Mouse (Mus musculus) liver, embryonic 14.5 days (tissue): ENCODE data around the gene Phka2. TPM values are rescaled to one million over a fixed set of nuclear protein-coding genes. Genes with fewer than 3 reads are reported as not detected.

Experiments
- ATAC-seq: fragments of 200-750 bp; cut with Nextera tagmentation; 2 replicates; pipeline ENCODE4 v1.8.0; 2017; ENCODE audit warnings: moderate number of reproducible peaks, mild to moderate bottlenecking, moderate library complexity; ENCODE audit not compliant: insufficient read depth
- DNase-seq, 3 experiments: peaks; one replicate each; pipeline ENCODE4 v3.0.0-alpha.2; 2012 to 2013; ENCODE audit warnings: low read depth in 3 of 3, low spot score in 3 of 3
- H3K27ac ChIP-seq: fragments of 300-500 bp; sonication (generic); 2 replicates; pipeline ENCODE4 v1.5.1; 2014; ENCODE audit warnings: moderate library complexity, mild to moderate bottlenecking, control low read depth, inconsistent platforms
- H3K27me3 ChIP-seq: fragments of 300-500 bp; sonication (generic); 2 replicates; pipeline ENCODE4 v1.6.1; 2014; ENCODE audit warnings: mild to moderate bottlenecking, low read length, moderate library complexity; ENCODE audit not compliant: control insufficient read depth, insufficient read depth
- H3K36me3 ChIP-seq: fragments of 300-500 bp; sonication (generic); replicated peaks from 2 replicates; pipeline ENCODE4 v1.6.1; 2014; ENCODE audit warnings: low read depth; ENCODE audit not compliant: control insufficient read depth, insufficient read depth
- H3K4me1 ChIP-seq, 2 experiments: fragments of 200-500 bp in 1 of 2; fragments of 300-500 bp in 1 of 2; sonication (generic) in 1 of 2; replicated peaks; 2 replicates each; pipeline ENCODE4 v1.6.1; 2012 to 2014; ENCODE audit warnings: antibody characterized with exemption in 1 of 2, inconsistent platforms in 1 of 2, low read length in 1 of 2; ENCODE audit not compliant: control insufficient read depth in 2 of 2, insufficient read depth in 2 of 2
- H3K4me2 ChIP-seq: fragments of 300-500 bp; sonication (generic); 2 replicates; pipeline ENCODE4 v1.6.1; 2014; ENCODE audit warnings: low read depth, mild to moderate bottlenecking, control low read depth, moderate library complexity
- H3K4me3 ChIP-seq, 2 experiments: fragments of 200-500 bp in 1 of 2; fragments of 300-500 bp in 1 of 2; sonication (generic) in 1 of 2; 2 replicates each; pipeline ENCODE4 v1.5.1; 2012 to 2014; ENCODE audit warnings: low read depth in 2 of 2, low read length in 2 of 2, mild to moderate bottlenecking in 2 of 2, control low read depth in 1 of 2, inconsistent platforms in 1 of 2, moderate library complexity in 1 of 2; ENCODE audit not compliant: insufficient read depth in 1 of 2
- H3K9ac ChIP-seq: fragments of 300-500 bp; sonication (generic); replicated peaks from 2 replicates; pipeline ENCODE4 v1.6.1; 2014; ENCODE audit warnings: mild to moderate bottlenecking, control low read depth, moderate library complexity
- H3K9me3 ChIP-seq: fragments of 300-500 bp; sonication (generic); 2 replicates; pipeline ENCODE4 v1.6.1; 2016; ENCODE audit warnings: low read length, mixed read lengths; ENCODE audit not compliant: control insufficient read depth
- CTCF ChIP-seq: IDR thresholded peaks from 2 replicates; pipeline ENCODE4 v1.5.1; 2016; ENCODE audit warnings: antibody characterized with exemption, low read depth, control low read depth
- EP300 ChIP-seq: IDR thresholded peaks from 2 replicates; pipeline ENCODE4 v1.6.1; 2016; ENCODE audit warnings: antibody characterized with exemption, low read depth
- WGBS: fragments of 180-500 bp; shearing (Covaris S2); extraction: QIAGEN DNeasy Blood & Tissue Kit; methylation state at CpG from one replicate; pipeline ENCODE4 v1.1.7; 2014; ENCODE audit not compliant: insufficient replicate concordance; 5-methylcytosine and 5-hydroxymethylcytosine counted together
- polyA plus RNA-seq, 2 experiments: library from polyadenylated mRNA; depleted of rRNA in 1 of 2; stranded (reverse) in 1 of 2; unstranded in 1 of 2; fragments of >200 nt; fragmentation: Nextera tagmentation in 1 of 2; extraction: Ambion mirVana in 1 of 2; gene quantifications; 2 replicates each; pipeline versions ENCODE4 v1.2.1 to v1.2.3; 2012 to 2014

Gene Phka2
- polyA plus RNA-seq, 2 experiments: 8.7 to 10.0 TPM

- no peak overlapping the region for H3K4me3 ChIP-seq
- H3K27ac ChIP-seq: no peak overlapping the region
- WGBS: 64% methylated on average over 5 of the region's 5 CpGs
- TF ChIP-seq CTCF: no peak
- TF ChIP-seq EP300: no peak
- H3K4me1 ChIP-seq: no peaks in the 10 kb centered on the region
- no peaks in the 10 kb centered on the region for H3K27me3 ChIP-seq
- H3K9ac ChIP-seq: no peak overlapping the region
- H3K36me3 ChIP-seq: no peaks in the 10 kb centered on the region
- H3K4me2 ChIP-seq: no peak overlapping the region
- no peak for DNase-seq
- no peak for ATAC-seq
- H3K9me3 ChIP-seq: no peaks in the 10 kb centered on the region
These were observed 81.6 kb downstream of the Phka2 start for GRCm38 (mm10) chrX:160583589-160583988.

GRCm38 (mm10) chrX:160584148-160584838, 82.3 kb downstream of the Phka2 start:
- DNase-seq: no peak
- H3K4me3 ChIP-seq: no peak overlapping the region
- 78% methylated on average over 4 of the region's 4 CpGs for WGBS
- H3K36me3 ChIP-seq: no peaks in the 10 kb centered on the region
- TF ChIP-seq EP300 (no peak), CTCF (no peak)
- H3K27ac ChIP-seq: no peak overlapping the region
- no peak for ATAC-seq
- H3K4me2 ChIP-seq: no peak overlapping the region
- H3K9me3 ChIP-seq: no peaks in the 10 kb centered on the region
- H3K4me1 ChIP-seq: no peaks in the 10 kb centered on the region
- H3K9ac ChIP-seq: no peak overlapping the region
- H3K27me3 ChIP-seq: no peaks in the 10 kb centered on the region

- no peak overlapping the region for H3K9ac ChIP-seq
- WGBS: 41% methylated on average over 1 of the region's 1 CpGs
- H3K27me3 ChIP-seq: no peaks in the 10 kb centered on the region
- H3K4me3 ChIP-seq: no peak overlapping the region
- H3K36me3 ChIP-seq: no peaks in the 10 kb centered on the region
- no peak overlapping the region for H3K27ac ChIP-seq
- no peaks in the 10 kb centered on the region for H3K9me3 ChIP-seq
- no peaks in the 10 kb centered on the region for H3K4me1 ChIP-seq
- DNase-seq: no peak
- TF ChIP-seq EP300 (no peak), CTCF (no peak)
- H3K4me2 ChIP-seq: no peak overlapping the region
- ATAC-seq: no peak
These were observed 83.1 kb downstream of the Phka2 start for GRCm38 (mm10) chrX:160585110-160585509.

GRCm38 (mm10) chrX:160588523-160588922, 86.6 kb downstream of the Phka2 start:
- no peak overlapping the region for H3K27ac ChIP-seq
- H3K4me3 ChIP-seq: no peak overlapping the region
- H3K4me2 ChIP-seq: no peak overlapping the region
- no peaks in the 10 kb centered on the region for H3K4me1 ChIP-seq
- WGBS: 84% methylated on average over 4 of the region's 4 CpGs
- ATAC-seq (no peak), DNase-seq (no peak)
- no peaks in the 10 kb centered on the region for H3K9me3 ChIP-seq
- H3K36me3 ChIP-seq: no peaks in the 10 kb centered on the region
- no peak overlapping the region for H3K9ac ChIP-seq
- no peaks in the 10 kb centered on the region for H3K27me3 ChIP-seq
- no peak for TF ChIP-seq CTCF
- TF ChIP-seq EP300: no peak

- Histone ChIP-seq H3K4me3 (no peak overlapping the region), H3K9ac (no peak overlapping the region), H3K27ac (no peak overlapping the region), H3K36me3 (no peaks in the 10 kb centered on the region), H3K9me3 (no peaks in the 10 kb centered on the region), H3K4me1 (no peaks in the 10 kb centered on the region), H3K4me2 (no peak overlapping the region), H3K27me3 (no peaks in the 10 kb centered on the region)
- ATAC-seq (no peak), DNase-seq (no peak)
- 83% methylated on average over 7 of the region's 7 CpGs for WGBS
- TF ChIP-seq EP300: no peak
These were observed 88.2 kb downstream of the Phka2 start for GRCm38 (mm10) chrX:160590147-160590546.
